Mouse (Mus musculus): ENCODE data around the gene Rnase12. TPM values are rescaled to one million over a fixed set of nuclear protein-coding genes. Genes with fewer than 3 reads are reported as not detected.

Gene Rnase12
- not detected for polyA plus RNA-seq (2017; shearing (Covaris generic))

GRCm38 (mm10) chr14:51057401-51057831 lies at the start of gene Rnase12:
Gene Rnase12, minus strand, starts transcription at chr14:51057661.

GRCm38 (mm10) chr14:51090921-51091900 lies 33.8 kb upstream of the Rnase12 start, which contains the start of the genes Rnase4 and Ang:
Gene Rnase4, plus strand, starts transcription at chr14:51091077.
Gene Ang, plus strand, starts transcription at chr14:51091150.

DNA sequence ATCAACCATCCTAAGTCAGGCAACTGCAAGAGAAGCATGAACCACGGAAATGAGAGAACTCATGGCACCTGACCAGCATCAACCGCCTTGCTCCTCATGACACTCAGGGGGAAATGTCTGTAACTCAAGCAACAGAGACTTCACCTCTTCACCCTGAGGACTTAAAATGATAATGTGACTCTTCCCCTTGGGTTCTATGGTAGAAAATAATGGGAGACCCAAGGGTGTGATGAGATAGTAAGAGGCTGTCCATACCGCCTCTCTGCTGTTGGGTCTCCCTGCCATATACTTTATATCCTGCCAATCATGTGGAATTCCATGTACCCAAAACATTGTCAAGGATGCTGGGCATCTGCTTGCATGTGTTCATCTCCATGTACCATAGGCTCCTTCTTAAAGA lies 16.9 kb upstream of the Rnase12 start, which contains the start of gene Olfr750:
Gene Olfr750, minus strand, starts transcription at position 101 of the 400 bp plus-strand sequence.

GRCm38 (mm10) chr14:51050063-51050462 lies 7.4 kb downstream of the Rnase12 start, which contains the start of gene Rnase11:
Gene Rnase11, minus strand, starts transcription at chr14:51050163.

GRCm38 (mm10) chr14:51041769-51042168 lies 15.7 kb downstream of the Rnase12 start, which contains the start of gene Rnase9:
Gene Rnase9, minus strand, starts transcription at chr14:51041869.

DNA sequence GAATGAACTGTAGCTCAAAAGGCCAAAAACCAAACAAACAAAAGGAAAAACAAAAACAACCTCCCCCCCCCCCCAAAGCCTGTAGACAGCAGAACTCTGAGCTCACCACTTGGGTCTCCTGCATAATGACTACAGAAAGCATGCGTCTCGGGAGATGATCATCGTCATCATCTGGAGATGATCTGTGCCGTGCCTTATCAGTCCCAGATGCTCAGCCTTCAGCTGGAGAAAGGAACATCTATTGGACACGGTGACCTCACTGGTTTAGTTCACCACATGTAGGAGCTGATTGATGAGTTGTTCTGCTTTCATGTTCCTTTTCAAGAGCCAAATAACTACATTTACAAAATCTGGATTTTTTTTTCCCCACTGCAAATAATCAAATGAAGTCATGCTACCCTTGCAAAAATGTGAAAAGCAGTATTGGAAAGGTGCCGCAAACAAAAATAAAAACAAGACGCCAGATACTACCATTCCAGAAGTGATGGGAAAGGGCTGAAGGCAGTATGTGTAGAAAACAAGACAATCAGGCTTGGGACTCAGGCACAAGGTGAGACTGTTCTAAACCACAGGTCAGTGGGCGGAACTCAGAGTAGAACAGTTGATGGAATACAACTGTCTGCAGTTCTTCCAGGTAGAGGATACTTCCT lies 50.2 kb downstream of the Rnase12 start, which contains the start of gene Rnase10:
Gene Rnase10, plus strand, starts transcription at position 600 of the 650 bp plus-strand sequence.

Other genes with a start within 250 kb of the Rnase12 start
- not detected for gene Ccnb1ip1, start 249.9 kb downstream of the Rnase12 start, polyA plus RNA-seq (2017; shearing (Covaris generic))
- gene Parp2, start 249.8 kb downstream of the Rnase12 start, polyA plus RNA-seq (2017; shearing (Covaris generic)): 76.4 TPM
- gene Tep1, start 187.1 kb downstream of the Rnase12 start, polyA plus RNA-seq (2017; shearing (Covaris generic)): 28.8 TPM
- gene Klhl33, start 160.2 kb downstream of the Rnase12 start, polyA plus RNA-seq (2017; shearing (Covaris generic)): 0.05 TPM
- 70.8 TPM for gene Osgep, start 132.8 kb downstream of the Rnase12 start, polyA plus RNA-seq (2017; shearing (Covaris generic))
- 86.5 TPM for gene Apex1, start 132.7 kb downstream of the Rnase12 start, polyA plus RNA-seq (2017; shearing (Covaris generic))
- gene Pip4p1, start 126.8 kb downstream of the Rnase12 start, polyA plus RNA-seq (2017; shearing (Covaris generic)): 6.1 TPM
- gene Pnp, start 126.6 kb downstream of the Rnase12 start, polyA plus RNA-seq (2017; shearing (Covaris generic)): 55.3 TPM
- gene Gm49342, start 113.1 kb downstream of the Rnase12 start, polyA plus RNA-seq (2017; shearing (Covaris generic)): not detected
- 1.1 TPM for gene Pnp2, start 101.7 kb downstream of the Rnase12 start, polyA plus RNA-seq (2017; shearing (Covaris generic))
- gene Rnase10, start 49.9 kb downstream of the Rnase12 start, polyA plus RNA-seq (2017; shearing (Covaris generic)): not detected
- gene Rnase9, start 15.8 kb downstream of the Rnase12 start, polyA plus RNA-seq (2017; shearing (Covaris generic)): not detected
- not detected for gene Rnase11, start 7.5 kb downstream of the Rnase12 start, polyA plus RNA-seq (2017; shearing (Covaris generic))
- not detected for gene Olfr750, start 16.8 kb upstream of the Rnase12 start, polyA plus RNA-seq (2017; shearing (Covaris generic))
- 19.2 TPM for gene Rnase4, start 33.4 kb upstream of the Rnase12 start, polyA plus RNA-seq (2017; shearing (Covaris generic))
- 3.6 TPM for gene Ang, start 33.5 kb upstream of the Rnase12 start, polyA plus RNA-seq (2017; shearing (Covaris generic))
- not detected for gene Eddm3b, start 56.8 kb upstream of the Rnase12 start, polyA plus RNA-seq (2017; shearing (Covaris generic))
- gene Rnase6, start 66.2 kb upstream of the Rnase12 start, polyA plus RNA-seq (2017; shearing (Covaris generic)): 0.93 TPM
- not detected for gene Rnase1, start 89.1 kb upstream of the Rnase12 start, polyA plus RNA-seq (2017; shearing (Covaris generic))
- gene Rnase2b, start 104.6 kb upstream of the Rnase12 start, polyA plus RNA-seq (2017; shearing (Covaris generic)): not detected
- not detected for gene Ang2, start 141.5 kb upstream of the Rnase12 start, polyA plus RNA-seq (2017; shearing (Covaris generic))
- not detected for gene Ear14, start 145.7 kb upstream of the Rnase12 start, polyA plus RNA-seq (2017; shearing (Covaris generic))
- not detected for gene Rnase2a, start 198.5 kb upstream of the Rnase12 start, polyA plus RNA-seq (2017; shearing (Covaris generic))

All from CD4-positive, CD25-positive, alpha-beta regulatory T cell, adult 9 weeks (primary cell).